Mouse (Mus musculus): ENCODE results near the gene Zmynd8. TPM values are rescaled to one million over a fixed set of nuclear protein-coding genes. Genes with fewer than 3 reads are reported as not detected.
"Not testable (repeated sequence)": the region's sequence is repeated elsewhere in the genome, so short reads cannot be mapped to it uniquely, and the experiment has no call there.

Zmynd8 gene
- polyA plus RNA-seq, 1 experiment, result 57.7 TPM

GRCm38 (mm10) chr2:165818985-165819948, 79.5 kb downstream of the Zmynd8 start:
- no peak for TF ChIP-seq FLI1 (IDR thresholded peaks at IDR 0.05; ENCODE audit: low read length)
- TF ChIP-seq GATA1 (IDR thresholded peaks at IDR 0.05; ENCODE audit: borderline replicate concordance, low read length), result no peak
- H3K4me1 ChIP-seq, result peaks cover 55% of the 10 kb centered on the region
- H3K4me3 ChIP-seq (replicated peaks), result peak overlapping the region; percentile 1
- peaks cover 100% of the 10 kb centered on the region for H3K36me3 ChIP-seq (replicated peaks; ENCODE audit: low read length)
- no peaks in the 10 kb centered on the region for H3K27me3 ChIP-seq (replicated peaks)
- no peaks in the 10 kb centered on the region for H3K9me3 ChIP-seq

GRCm38 (mm10) chr2:165818570-165818969, 80.2 kb downstream of the Zmynd8 start:
- Histone ChIP-seq H3K36me3 (replicated peaks; ENCODE audit: low read length) (peaks cover 100% of the 10 kb centered on the region), H3K4me3 (replicated peaks) (no peak overlapping the region), H3K27me3 (replicated peaks) (no peaks in the 10 kb centered on the region), H3K4me1 (peaks cover 55% of the 10 kb centered on the region), H3K9me3 (no peaks in the 10 kb centered on the region)
- TF ChIP-seq GATA1 (IDR thresholded peaks at IDR 0.05; ENCODE audit: borderline replicate concordance, low read length) (no peak), FLI1 (IDR thresholded peaks at IDR 0.05; ENCODE audit: low read length) (no peak)

GRCm38 (mm10) chr2:165817437-165817836, 81.4 kb downstream of the Zmynd8 start:
- Histone ChIP-seq H3K27me3 (replicated peaks) (no peaks in the 10 kb centered on the region), H3K36me3 (replicated peaks; ENCODE audit: low read length) (peaks cover 98% of the 10 kb centered on the region), H3K4me3 (replicated peaks) (no peak overlapping the region), H3K4me1 (peaks cover 51% of the 10 kb centered on the region), H3K9me3 (no peaks in the 10 kb centered on the region)
- TF ChIP-seq FLI1 (IDR thresholded peaks at IDR 0.05; ENCODE audit: low read length), result no peak
- TF ChIP-seq GATA1 (IDR thresholded peaks at IDR 0.05; ENCODE audit: borderline replicate concordance, low read length), result no peak

DNA sequence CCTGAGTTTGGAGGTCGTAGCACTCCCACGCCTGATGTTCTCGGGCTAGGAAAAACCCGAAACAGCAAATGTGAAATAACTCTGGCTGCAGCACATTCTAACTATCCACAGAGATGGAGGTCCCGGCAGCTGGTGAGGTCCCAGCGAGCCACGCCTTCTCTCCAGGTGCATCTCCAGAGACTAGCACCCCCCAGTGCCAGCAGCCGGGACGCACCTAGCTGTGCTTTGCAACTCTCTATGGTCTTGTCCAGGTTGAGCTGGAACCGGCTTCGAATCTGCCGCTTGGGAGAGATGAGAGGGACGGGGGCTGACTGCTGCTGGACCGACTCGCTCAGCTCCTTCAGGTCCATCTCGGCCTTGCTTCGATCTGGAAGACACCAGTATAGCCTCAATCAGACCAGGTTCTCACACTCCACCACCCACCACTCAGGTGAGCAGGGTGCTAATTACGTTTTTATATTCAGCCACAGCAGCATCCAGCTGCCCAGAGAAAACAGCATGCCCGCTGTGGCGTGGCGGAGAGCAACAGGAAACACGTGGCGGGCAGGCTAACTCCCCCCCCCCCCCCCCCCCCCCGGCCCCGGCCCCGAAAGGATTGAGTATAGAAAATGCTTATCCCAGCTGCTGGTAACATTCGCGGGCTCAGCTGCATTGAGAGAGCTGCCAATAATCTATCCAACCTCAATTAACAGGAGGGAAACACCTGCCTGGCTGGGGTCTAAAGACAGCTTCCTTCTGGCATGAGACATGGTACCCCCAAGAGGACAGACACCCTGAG, 83.5 kb downstream of the Zmynd8 start:
- H3K27me3 ChIP-seq (replicated peaks), result no peaks in the 10 kb centered on the region
- no peak overlapping the region for H3K4me3 ChIP-seq (replicated peaks)
- H3K36me3 ChIP-seq (replicated peaks; ENCODE audit: low read length), result peaks cover 98% of the 10 kb centered on the region
- H3K4me1 ChIP-seq, result peaks cover 47% of the 10 kb centered on the region
- TF ChIP-seq FLI1 (IDR thresholded peaks at IDR 0.05; ENCODE audit: low read length) (no peak), GATA1 (IDR thresholded peaks at IDR 0.05; ENCODE audit: borderline replicate concordance, low read length) (no peak)
- no peaks in the 10 kb centered on the region for H3K9me3 ChIP-seq

DNA sequence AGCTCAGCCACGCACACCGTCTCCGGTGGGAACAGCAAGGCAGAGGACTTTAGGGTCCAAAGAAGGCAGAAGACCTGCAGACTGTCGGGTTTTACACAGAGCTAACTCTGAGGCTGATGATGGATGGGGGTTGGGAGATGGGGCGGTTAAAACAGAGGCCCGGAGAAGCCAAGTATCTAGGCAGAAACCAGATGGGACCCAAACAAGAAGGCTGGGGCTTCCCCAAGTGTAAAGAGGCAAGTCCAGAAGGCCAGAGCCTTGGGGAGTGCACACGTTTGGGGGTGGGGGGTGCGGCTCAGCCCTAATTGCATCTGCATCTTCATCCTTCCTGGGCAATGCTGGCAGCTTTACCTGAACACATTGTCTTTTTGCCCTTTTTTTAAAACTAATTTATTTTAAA, 85.9 kb downstream of the Zmynd8 start:
- H3K27me3 ChIP-seq (replicated peaks), result no peaks in the 10 kb centered on the region
- H3K9me3 ChIP-seq, result no peaks in the 10 kb centered on the region
- TF ChIP-seq GATA1 (IDR thresholded peaks at IDR 0.05; ENCODE audit: borderline replicate concordance, low read length) (no peak), FLI1 (IDR thresholded peaks at IDR 0.05; ENCODE audit: low read length) (no peak)
- peaks cover 98% of the 10 kb centered on the region for H3K36me3 ChIP-seq (replicated peaks; ENCODE audit: low read length)
- H3K4me1 ChIP-seq, result peaks cover 30% of the 10 kb centered on the region
- H3K4me3 ChIP-seq (replicated peaks), result no peak overlapping the region

DNA sequence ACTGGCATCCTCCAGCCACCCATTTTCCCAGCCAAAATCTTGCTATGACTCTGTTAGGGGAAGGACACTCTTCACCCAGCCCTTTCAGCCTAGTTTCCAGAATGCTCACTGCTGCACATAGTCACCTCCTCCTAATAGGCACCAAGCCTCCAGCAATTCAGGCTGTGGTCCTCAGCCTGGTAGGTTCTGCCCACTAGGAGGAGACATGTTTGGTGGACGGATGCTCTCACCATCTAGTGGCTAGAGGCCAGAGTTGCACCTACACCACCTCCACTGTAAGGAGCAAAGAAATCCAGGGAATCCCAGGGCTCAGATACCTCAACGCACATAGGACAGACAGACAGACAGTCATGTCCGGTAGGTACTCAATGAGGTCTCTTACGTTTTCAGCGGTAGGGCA, 87.3 kb downstream of the Zmynd8 start:
- H3K27me3 ChIP-seq (replicated peaks), result no peaks in the 10 kb centered on the region
- H3K36me3 ChIP-seq (replicated peaks; ENCODE audit: low read length), result peaks cover 98% of the 10 kb centered on the region
- no peak overlapping the region for H3K4me3 ChIP-seq (replicated peaks)
- TF ChIP-seq GATA1 (IDR thresholded peaks at IDR 0.05; ENCODE audit: borderline replicate concordance, low read length), result no peak
- no peak for TF ChIP-seq FLI1 (IDR thresholded peaks at IDR 0.05; ENCODE audit: low read length)
- H3K9me3 ChIP-seq, result no peaks in the 10 kb centered on the region
- peaks cover 27% of the 10 kb centered on the region for H3K4me1 ChIP-seq

DNA sequence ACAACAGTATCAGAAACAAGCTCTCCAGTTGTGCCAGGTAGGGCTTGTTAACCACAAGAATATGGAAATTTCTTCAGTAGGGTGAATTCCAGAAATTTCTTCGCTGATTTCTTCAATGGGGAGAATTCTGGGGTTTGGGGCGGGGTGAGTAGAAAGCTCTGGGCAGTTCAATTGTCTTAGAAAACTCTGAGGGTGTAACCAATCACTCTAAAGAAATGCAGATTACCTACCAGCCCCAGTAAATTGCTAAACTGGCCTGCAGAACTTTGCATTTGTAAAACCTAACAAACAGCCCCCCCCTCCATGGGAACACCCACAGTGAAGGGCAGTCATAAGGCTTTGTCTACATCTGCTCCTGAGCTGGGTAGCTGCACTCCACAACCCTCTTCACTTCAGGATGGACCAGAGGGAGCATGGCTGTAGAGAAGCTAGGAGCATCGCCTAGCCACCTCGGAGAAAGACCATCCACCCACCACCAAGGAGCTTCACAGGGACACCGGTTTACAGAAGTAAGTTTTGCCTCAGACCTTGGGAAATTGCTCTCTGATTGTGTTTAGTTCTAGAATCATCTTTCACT, 88.8 kb downstream of the Zmynd8 start:
- H3K4me3 ChIP-seq (replicated peaks), result no peak overlapping the region
- TF ChIP-seq GATA1 (IDR thresholded peaks at IDR 0.05; ENCODE audit: borderline replicate concordance, low read length) (no peak), FLI1 (IDR thresholded peaks at IDR 0.05; ENCODE audit: low read length) (no peak)
- no peaks in the 10 kb centered on the region for H3K9me3 ChIP-seq
- peaks cover 23% of the 10 kb centered on the region for H3K4me1 ChIP-seq
- no peaks in the 10 kb centered on the region for H3K27me3 ChIP-seq (replicated peaks)
- H3K36me3 ChIP-seq (replicated peaks; ENCODE audit: low read length), result peaks cover 98% of the 10 kb centered on the region

- Histone ChIP-seq H3K9me3 (no peaks in the 10 kb centered on the region), H3K4me3 (replicated peaks) (no peak overlapping the region), H3K4me1 (peaks cover 26% of the 10 kb centered on the region), H3K27me3 (replicated peaks) (no peaks in the 10 kb centered on the region), H3K36me3 (replicated peaks; ENCODE audit: low read length) (peaks cover 98% of the 10 kb centered on the region)
- TF ChIP-seq GATA1 (IDR thresholded peaks at IDR 0.05; ENCODE audit: borderline replicate concordance, low read length), result no peak
These were observed 89.7 kb downstream of the Zmynd8 start for GRCm38 (mm10) chr2:165809091-165809490.

GRCm38 (mm10) chr2:165808179-165808975, 90.4 kb downstream of the Zmynd8 start:
- H3K9me3 ChIP-seq, result no peaks in the 10 kb centered on the region
- H3K4me3 ChIP-seq (replicated peaks), result no peak overlapping the region
- TF ChIP-seq FLI1 (IDR thresholded peaks at IDR 0.05; ENCODE audit: low read length) (no peak), GATA1 (IDR thresholded peaks at IDR 0.05; ENCODE audit: borderline replicate concordance, low read length) (no peak)
- peaks cover 94% of the 10 kb centered on the region for H3K36me3 ChIP-seq (replicated peaks; ENCODE audit: low read length)
- H3K27me3 ChIP-seq (replicated peaks), result no peaks in the 10 kb centered on the region
- H3K4me1 ChIP-seq, result peaks cover 26% of the 10 kb centered on the region

DNA sequence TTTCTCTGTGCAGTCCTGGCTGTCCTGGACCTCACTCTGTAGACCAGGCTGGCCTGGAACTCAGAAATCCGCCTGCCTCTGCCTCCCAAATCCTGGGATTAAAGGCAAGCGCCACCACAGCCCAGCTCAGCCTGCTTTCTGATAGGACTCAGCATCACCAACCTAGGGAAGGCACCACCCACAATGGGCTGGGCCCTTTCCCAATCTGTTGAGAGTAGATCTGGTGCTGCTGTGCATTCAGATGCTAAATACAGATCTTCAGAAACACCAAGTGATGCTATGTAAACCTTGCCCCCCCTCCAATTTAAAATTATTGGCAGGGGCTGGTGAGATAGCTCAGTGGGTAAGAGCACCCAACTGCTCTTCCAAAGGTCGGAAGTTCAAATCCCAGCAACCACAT, 98.6 kb downstream of the Zmynd8 start:
- H3K9me3 ChIP-seq; H3K27me3 ChIP-seq (replicated peaks); H3K4me3 ChIP-seq (replicated peaks): not testable (repeated sequence)
- Histone ChIP-seq H3K36me3 (replicated peaks; ENCODE audit: low read length) (peaks cover 88% of the 10 kb centered on the region), H3K4me1 (peaks cover 58% of the 10 kb centered on the region)
